Mouse (Mus musculus): ENCODE measurements around the gene Afmid. TPM values are rescaled to one million over a fixed set of nuclear protein-coding genes. Genes with fewer than 3 reads are reported as not detected.

The Afmid gene
- total and polyA plus RNA-seq, 2 experiments from 2014 or later = 13.1 to 14.5 TPM

DNA sequence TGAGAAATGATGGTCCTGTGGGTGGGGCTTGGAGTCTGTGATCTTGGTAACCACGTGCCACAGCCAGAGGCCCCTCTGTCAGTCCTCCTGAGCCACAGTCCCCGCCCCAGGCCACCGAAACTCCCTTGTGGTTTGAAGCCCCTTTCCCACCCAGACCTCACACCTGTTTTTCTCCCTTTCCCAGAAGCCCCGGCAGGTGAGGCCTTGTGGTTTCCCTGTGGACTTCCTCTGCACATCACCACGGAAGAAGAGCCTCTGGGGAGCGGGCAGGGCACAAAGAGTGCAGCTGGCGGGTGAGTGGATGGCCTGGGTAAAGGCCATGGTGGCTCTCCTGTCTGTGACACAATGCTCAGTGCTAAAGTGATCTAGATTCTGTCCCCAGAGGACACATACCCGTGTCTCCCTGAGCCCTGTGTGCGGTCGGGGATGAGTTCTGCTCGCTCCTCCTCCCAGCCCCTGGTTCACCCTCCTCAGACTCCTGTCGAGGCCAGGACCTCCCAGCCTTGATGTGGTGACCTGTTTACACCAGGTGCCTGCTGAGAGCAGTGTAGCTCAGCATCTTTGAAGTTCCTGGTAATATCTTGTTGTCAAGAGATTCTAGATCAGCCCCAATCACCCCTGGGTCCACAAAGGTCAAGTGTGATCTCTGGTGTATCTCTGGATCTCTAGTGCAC, 46.3 kb downstream of the Afmid start:
- TF ChIP-seq CTCF (IDR thresholded peaks at IDR 0.05; ENCODE audit: low read depth) (no peak), EP300 (IDR thresholded peaks at IDR 0.05; ENCODE audit: low read depth) (no peak)
- H3K9me3 ChIP-seq (replicated peaks; ENCODE audit: control insufficient read depth, low read length) = no peaks in the 10 kb centered on the region
- peaks cover 14% of the 10 kb centered on the region for H3K4me1 ChIP-seq (ENCODE audit: control insufficient read depth, insufficient read depth)
- H3K9ac ChIP-seq (replicated peaks; ENCODE audit: low read depth, low read length) = no peak overlapping the region
- H3K27ac ChIP-seq (ENCODE audit: low read depth) = peak overlapping the region; percentile 22; the same call in 1 of the 2 replicates
- 61% methylated on average over 12 of the region's 12 CpGs for WGBS
- ATAC-seq (ENCODE audit: insufficient read depth, low read depth) = no peak
- no peak for DNase-seq (ENCODE audit: low spot score)
- H3K27me3 ChIP-seq (ENCODE audit: control insufficient read depth, insufficient read depth, low read length) = no peaks in the 10 kb centered on the region
- no peak overlapping the region for H3K4me3 ChIP-seq (ENCODE audit: low read depth, low read length)
- H3K36me3 ChIP-seq (replicated peaks; ENCODE audit: control insufficient read depth, insufficient read depth, low read length) = no peaks in the 10 kb centered on the region
- H3K4me2 ChIP-seq (ENCODE audit: low read depth, low read length) = peak overlapping the region; percentile 90; the same call in 1 of the 2 replicates

DNA sequence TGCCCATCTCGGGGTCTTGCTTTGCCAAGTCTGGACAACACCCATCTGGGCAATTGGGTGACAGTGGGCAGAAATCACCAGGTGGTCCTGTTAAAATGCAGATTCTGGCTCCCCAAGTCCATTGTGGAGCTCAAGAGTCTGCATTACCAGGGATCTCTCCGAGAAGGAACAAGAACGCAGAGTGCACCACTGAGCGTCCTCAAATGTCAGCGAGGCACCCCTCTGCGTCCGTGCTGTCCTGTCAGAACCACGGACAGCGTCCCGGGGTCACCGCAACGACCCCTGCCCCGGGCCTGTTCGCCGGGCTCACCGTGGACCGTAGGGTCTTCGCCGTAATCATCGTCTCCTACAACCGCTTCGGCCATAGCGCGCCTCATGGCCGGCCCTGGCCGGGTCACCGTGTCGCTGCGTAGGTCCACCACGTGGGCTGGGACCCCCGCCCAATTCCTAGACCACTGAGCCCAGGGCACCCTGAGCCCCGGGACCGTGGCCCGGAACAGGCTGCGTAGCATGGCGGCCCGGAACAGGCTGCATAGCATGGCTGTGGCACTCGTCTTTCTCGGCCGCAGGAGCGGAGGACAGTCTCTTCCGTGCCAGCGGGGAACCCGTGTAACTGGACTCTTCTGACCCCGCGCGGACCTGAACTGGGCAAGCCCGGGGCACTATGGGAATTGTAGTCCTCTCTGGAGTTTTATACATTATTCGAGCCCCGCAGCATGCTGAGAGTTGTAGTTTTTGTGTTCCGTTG, 47.3 kb downstream of the Afmid start, which contains the start of gene Tha1:
Tha1 (minus strand) TSS at position 621 of the 748 bp plus-strand sequence.
- Histone ChIP-seq H3K4me3 (ENCODE audit: low read depth, low read length) (peak within 1 kb of the TSS; percentile 66), H3K4me2 (ENCODE audit: low read depth, low read length) (peak within 1 kb of the TSS; percentile 90), H3K27me3 (ENCODE audit: control insufficient read depth, insufficient read depth, low read length) (no peaks in the 10 kb centered on the region), H3K4me1 (ENCODE audit: control insufficient read depth, insufficient read depth) (peaks cover 17% of the 10 kb centered on the region), H3K9ac (replicated peaks; ENCODE audit: low read depth, low read length) (peak within 1 kb of the TSS; percentile 54), H3K27ac (ENCODE audit: low read depth) (peak within 1 kb of the TSS; percentile 75), H3K36me3 (replicated peaks; ENCODE audit: control insufficient read depth, insufficient read depth, low read length) (no peaks in the 10 kb centered on the region), H3K9me3 (replicated peaks; ENCODE audit: control insufficient read depth, low read length) (no peaks in the 10 kb centered on the region)
- WGBS = 1% methylated on average over 51 of the region's 51 CpGs
- TF ChIP-seq CTCF (IDR thresholded peaks at IDR 0.05; ENCODE audit: low read depth) (no peak), EP300 (IDR thresholded peaks at IDR 0.05; ENCODE audit: low read depth) (no peak)
- ATAC-seq (ENCODE audit: insufficient read depth, low read depth) (peak; percentile 83), DNase-seq (ENCODE audit: low spot score) (peak; percentile 90)

DNA sequence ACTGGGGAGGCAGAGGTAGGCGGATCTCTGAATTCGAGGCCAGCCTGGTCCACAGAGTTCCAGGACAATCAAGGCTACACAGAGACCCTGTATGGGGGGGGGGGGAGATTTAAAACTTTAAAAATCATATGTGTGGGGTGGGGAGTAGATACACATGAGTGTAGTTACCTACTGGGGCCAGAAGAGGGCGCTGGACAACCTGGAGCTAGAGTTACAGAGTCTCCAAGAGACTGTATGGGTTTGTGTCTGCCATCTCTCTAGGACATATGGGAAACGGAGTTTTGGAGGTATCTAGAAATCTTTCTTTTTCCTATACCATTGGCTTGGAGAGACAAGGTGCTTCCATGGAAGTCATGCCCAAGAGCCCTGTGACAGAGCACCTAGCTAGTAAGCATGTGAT, 48.7 kb downstream of the Afmid start:
- ATAC-seq (ENCODE audit: insufficient read depth, low read depth) (no peak), DNase-seq (ENCODE audit: low spot score) (peak; percentile 33)
- WGBS = 62% methylated on average over 4 of the region's 4 CpGs
- Histone ChIP-seq H3K27ac (ENCODE audit: low read depth) (no peak overlapping the region), H3K4me2 (ENCODE audit: low read depth, low read length) (no peak overlapping the region), H3K9ac (replicated peaks; ENCODE audit: low read depth, low read length) (no peak overlapping the region), H3K4me1 (ENCODE audit: control insufficient read depth, insufficient read depth) (peaks cover 21% of the 10 kb centered on the region), H3K4me3 (ENCODE audit: low read depth, low read length) (no peak overlapping the region), H3K36me3 (replicated peaks; ENCODE audit: control insufficient read depth, insufficient read depth, low read length) (no peaks in the 10 kb centered on the region), H3K27me3 (ENCODE audit: control insufficient read depth, insufficient read depth, low read length) (no peaks in the 10 kb centered on the region), H3K9me3 (replicated peaks; ENCODE audit: control insufficient read depth, low read length) (no peaks in the 10 kb centered on the region)
- TF ChIP-seq EP300 (IDR thresholded peaks at IDR 0.05; ENCODE audit: low read depth) = no peak
- TF ChIP-seq CTCF (IDR thresholded peaks at IDR 0.05; ENCODE audit: low read depth) = peak; percentile 35

GRCm38 (mm10) chr11:117875681-117876080, 50.0 kb downstream of the Afmid start:
- Histone ChIP-seq H3K4me2 (ENCODE audit: low read depth, low read length) (no peak overlapping the region), H3K27me3 (ENCODE audit: control insufficient read depth, insufficient read depth, low read length) (no peaks in the 10 kb centered on the region), H3K36me3 (replicated peaks; ENCODE audit: control insufficient read depth, insufficient read depth, low read length) (no peaks in the 10 kb centered on the region), H3K27ac (ENCODE audit: low read depth) (no peak overlapping the region), H3K9me3 (replicated peaks; ENCODE audit: control insufficient read depth, low read length) (no peaks in the 10 kb centered on the region), H3K4me1 (ENCODE audit: control insufficient read depth, insufficient read depth) (peaks cover 21% of the 10 kb centered on the region), H3K9ac (replicated peaks; ENCODE audit: low read depth, low read length) (no peak overlapping the region), H3K4me3 (ENCODE audit: low read depth, low read length) (no peak overlapping the region)
- DNase-seq (ENCODE audit: low spot score) = peak; percentile 43
- WGBS = 12% methylated on average over 6 of the region's 6 CpGs
- TF ChIP-seq EP300 (IDR thresholded peaks at IDR 0.05; ENCODE audit: low read depth) (no peak), CTCF (IDR thresholded peaks at IDR 0.05; ENCODE audit: low read depth) (no peak)
- no peak for ATAC-seq (ENCODE audit: insufficient read depth, low read depth)

DNA sequence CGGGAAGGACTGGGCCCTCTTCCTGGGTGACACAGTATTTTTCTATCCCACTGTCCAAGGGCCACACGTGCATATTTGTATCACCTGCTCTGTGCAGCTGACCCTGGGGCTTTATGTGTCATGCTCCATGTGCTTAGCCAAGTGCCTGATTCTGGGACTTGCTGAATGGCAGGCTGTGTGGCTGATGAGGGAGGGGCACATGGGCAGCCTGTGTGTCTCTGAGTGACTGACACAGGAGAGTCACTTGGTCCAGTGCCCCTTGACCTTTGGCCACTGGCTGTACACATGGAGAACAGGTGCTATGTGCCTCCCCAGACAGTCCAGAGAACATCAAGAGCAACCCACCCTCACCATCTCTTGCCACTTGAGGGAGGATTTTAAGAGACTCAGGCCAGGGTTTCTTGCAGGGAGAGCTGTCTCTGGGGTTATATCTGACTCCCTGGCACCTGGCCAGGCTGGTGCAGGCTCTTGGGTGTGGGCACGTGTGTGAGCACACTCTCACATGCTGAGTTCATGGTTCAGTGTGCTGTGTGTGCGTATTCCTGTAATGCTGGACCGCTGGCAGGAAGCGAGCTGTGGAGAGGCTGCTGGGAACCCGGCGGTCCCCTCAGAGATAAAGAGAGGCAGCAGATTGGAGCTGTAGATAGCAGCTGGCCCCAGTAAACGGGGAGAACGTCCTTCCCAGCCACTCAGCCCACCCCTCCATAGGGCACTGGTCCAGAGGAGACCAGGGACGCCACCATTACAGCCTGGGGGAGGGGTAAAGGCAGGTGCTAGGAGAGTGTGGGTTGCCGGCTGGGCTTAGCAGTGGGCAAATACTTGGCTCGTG, 52.4 kb downstream of the Afmid start:
- ATAC-seq (ENCODE audit: insufficient read depth, low read depth) (peak; percentile 56), DNase-seq (ENCODE audit: low spot score) (peak; percentile 43)
- TF ChIP-seq EP300 (IDR thresholded peaks at IDR 0.05; ENCODE audit: low read depth) = no peak
- TF ChIP-seq CTCF (IDR thresholded peaks at IDR 0.05; ENCODE audit: low read depth) = no peak
- H3K4me1 ChIP-seq (ENCODE audit: control insufficient read depth, insufficient read depth) = peaks cover 25% of the 10 kb centered on the region
- no peaks in the 10 kb centered on the region for H3K9me3 ChIP-seq (replicated peaks; ENCODE audit: control insufficient read depth, low read length)
- H3K9ac ChIP-seq (replicated peaks; ENCODE audit: low read depth, low read length) = 0 out of 2 replicates have a peak overlapping the region, but pooled peaks have one; percentile 10
- H3K27me3 ChIP-seq (ENCODE audit: control insufficient read depth, insufficient read depth, low read length) = no peaks in the 10 kb centered on the region
- H3K36me3 ChIP-seq (replicated peaks; ENCODE audit: control insufficient read depth, insufficient read depth, low read length) = no peaks in the 10 kb centered on the region
- H3K4me2 ChIP-seq (ENCODE audit: low read depth, low read length) = peak overlapping the region; percentile 49
- H3K4me3 ChIP-seq (ENCODE audit: low read depth, low read length) = peak overlapping the region; percentile 6; the same call in 1 of the 2 replicates
- WGBS = 9% methylated on average over 13 of the region's 13 CpGs
- peak overlapping the region; percentile 49 for H3K27ac ChIP-seq (ENCODE audit: low read depth)
